Mouse (Mus musculus) myocyte (in vitro differentiated cells): ENCODE results near the gene Slc16a12. TPM values are rescaled to one million over a fixed set of nuclear protein-coding genes. Genes with fewer than 3 reads are reported as not detected.

Experiments used
- H3K27me3 ChIP-seq: one replicate; pipeline ENCODE4 v1.6.1; 2011; ENCODE audit not compliant: control insufficient read depth, insufficient read depth, insufficient read length
- H3K36me3 ChIP-seq: one replicate; pipeline ENCODE4 v1.6.1; 2011; ENCODE audit not compliant: control insufficient read depth, insufficient read depth
- H3K4me2 ChIP-seq: one replicate; pipeline ENCODE4 v1.6.1; 2011; ENCODE audit warnings: low read depth, control low read depth
- H3K4me3 ChIP-seq: one replicate; pipeline ENCODE4 v1.5.1; 2011; ENCODE audit warnings: mild to moderate bottlenecking, control low read depth, moderate library complexity
- H3K79me2 ChIP-seq: one replicate; pipeline ENCODE4 v1.6.1; 2011; ENCODE audit not compliant: control insufficient read depth, insufficient read depth
- H3ac ChIP-seq: one replicate; pipeline ENCODE4 v1.6.1; 2011; ENCODE audit not compliant: control insufficient read depth, insufficient read length
- CEBPB ChIP-seq: IDR thresholded peaks from 2 replicates; pipeline ENCODE4 v1.6.1; 2011; ENCODE audit warnings: mild to moderate bottlenecking, moderate library complexity; ENCODE audit not compliant: poor library complexity, insufficient read depth, severe bottlenecking
- E2F4 ChIP-seq: IDR thresholded peaks from one replicate; pipeline ENCODE4 v1.6.1; 2011; ENCODE audit warnings: mild to moderate bottlenecking, control low read depth, moderate library complexity; ENCODE audit not compliant: insufficient read depth
- MAX ChIP-seq: IDR thresholded peaks from one replicate; pipeline ENCODE4 v1.6.1; 2011; ENCODE audit warnings: low read depth, mild to moderate bottlenecking, control low read depth
- MYOD1 ChIP-seq, 3 experiments: IDR thresholded peaks; one replicate each; pipeline ENCODE4 v1.6.1; 2011; ENCODE audit warnings: control low read depth in 2 of 3, low read depth in 2 of 3, mild to moderate bottlenecking in 2 of 3, moderate library complexity in 1 of 3; ENCODE audit not compliant: insufficient read length in 2 of 3, control insufficient read depth in 1 of 3
- MYOG ChIP-seq, 3 experiments: IDR thresholded peaks; one replicate each; pipeline ENCODE4 v1.6.1; 2011; ENCODE audit warnings: control low read depth in 2 of 3, low read depth in 2 of 3, mild to moderate bottlenecking in 2 of 3; ENCODE audit not compliant: insufficient read length in 2 of 3, control insufficient read depth in 1 of 3, insufficient read depth in 1 of 3
- POLR2A ChIP-seq: IDR thresholded peaks from one replicate; pipeline ENCODE4 v1.6.1; 2011; ENCODE audit warnings: low read depth, mild to moderate bottlenecking, control low read depth, moderate library complexity; ENCODE audit not compliant: insufficient read length
- POLR2AphosphoS2 ChIP-seq: IDR thresholded peaks from one replicate; pipeline ENCODE4 v1.6.1; 2011; ENCODE audit warnings: low read depth, control low read depth; ENCODE audit not compliant: insufficient read length
- REST ChIP-seq: IDR thresholded peaks from one replicate; pipeline ENCODE4 v1.6.1; 2011; ENCODE audit warnings: mild to moderate bottlenecking, control low read depth, moderate library complexity; ENCODE audit not compliant: insufficient read depth, insufficient read length
- SRF ChIP-seq: IDR thresholded peaks from one replicate; pipeline ENCODE4 v1.6.1; 2011; ENCODE audit warnings: low read depth; ENCODE audit not compliant: control insufficient read depth, insufficient read length
- TCF12 ChIP-seq: IDR thresholded peaks from one replicate; pipeline ENCODE4 v1.6.1; 2011; ENCODE audit warnings: mild to moderate bottlenecking, control low read depth; ENCODE audit not compliant: poor library complexity, insufficient read depth, severe bottlenecking
- TCF3 ChIP-seq: IDR thresholded peaks from one replicate; pipeline ENCODE4 v1.6.1; 2011; ENCODE audit warnings: low read depth, control low read depth; ENCODE audit not compliant: insufficient read length
- USF1 ChIP-seq: IDR thresholded peaks from one replicate; pipeline ENCODE4 v1.6.1; 2011; ENCODE audit warnings: low read depth, mild to moderate bottlenecking, control low read depth, moderate library complexity
- polyA plus RNA-seq: library from polyadenylated mRNA; unstranded; fragments of >200 nt; fragmentation: generic; extraction: Trizol; gene quantifications from one replicate; pipeline ENCODE4 v1.2.1, GENCODE M21; 2012; ENCODE audit warnings: missing spikeins

The Slc16a12 gene
- polyA plus RNA-seq, 1 experiment = 0.04 TPM

DNA sequence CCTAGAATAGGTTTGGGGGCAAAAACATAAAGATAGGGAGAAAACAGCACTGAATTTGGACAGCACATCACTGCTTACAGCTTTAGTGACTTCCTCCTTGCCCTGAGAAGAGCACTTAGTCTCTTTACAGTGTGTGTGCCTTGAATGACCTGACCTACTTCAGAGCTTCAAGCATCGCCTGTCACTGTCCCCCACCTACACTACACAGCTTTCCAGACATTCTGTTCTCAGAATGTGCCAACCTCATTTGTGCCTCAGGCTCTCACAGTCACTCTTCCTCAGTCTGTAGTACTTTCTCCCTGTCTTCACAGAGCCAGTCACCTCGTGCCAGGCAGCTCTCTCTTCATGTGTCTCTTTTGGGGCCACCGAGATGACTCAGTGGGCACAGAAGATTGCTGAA lies 24.5 kb downstream of the Slc16a12 start:
- no peak overlapping the region for H3ac ChIP-seq
- H3K79me2 ChIP-seq = no peaks in the 10 kb centered on the region
- TF ChIP-seq USF1 (no peak), SRF (no peak), E2F4 (no peak), CEBPB (no peak), POLR2AphosphoS2 (no peak), MAX (no peak), TCF12 (no peak), MYOG (IDR thresholded peaks at IDR 0.05; ENCODE audit: control insufficient read depth in 1 of 3, insufficient read depth in 1 of 3, insufficient read length in 2 of 3, low read depth in 2 of 3) (no peak), MYOD1 (IDR thresholded peaks at IDR 0.05; ENCODE audit: control insufficient read depth in 1 of 3, insufficient read length in 2 of 3, low read depth in 2 of 3) (no peak), POLR2A (no peak)
- no peak overlapping the region for H3K4me3 ChIP-seq
- H3K36me3 ChIP-seq = no peaks in the 10 kb centered on the region
- no peaks in the 10 kb centered on the region for H3K27me3 ChIP-seq
- H3K4me2 ChIP-seq = no peak overlapping the region

DNA sequence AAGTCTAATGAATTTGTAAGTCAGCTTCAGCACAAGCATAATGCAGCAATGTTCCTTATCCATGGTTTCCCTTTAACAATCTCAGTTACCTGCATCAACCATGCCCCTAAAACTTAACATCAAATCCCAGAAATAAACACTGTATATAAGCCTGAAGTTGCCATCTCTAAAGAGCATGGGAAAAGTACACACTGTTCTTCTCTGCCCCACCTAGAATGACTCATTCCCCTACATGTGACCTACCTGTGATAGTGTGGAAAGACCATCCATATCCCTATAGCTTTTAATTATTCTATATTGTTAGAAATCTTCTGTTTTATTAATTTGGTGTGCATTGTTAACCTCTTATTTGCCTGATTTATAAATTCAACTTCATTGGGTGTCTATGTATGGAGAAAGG lies 27.0 kb downstream of the Slc16a12 start:
- H3ac ChIP-seq = no peak overlapping the region
- H3K4me2 ChIP-seq = no peak overlapping the region
- no peaks in the 10 kb centered on the region for H3K27me3 ChIP-seq
- H3K4me3 ChIP-seq = no peak overlapping the region
- H3K79me2 ChIP-seq = no peaks in the 10 kb centered on the region
- TF ChIP-seq MAX (no peak), TCF12 (no peak), REST (no peak), USF1 (no peak), POLR2A (no peak), MYOG (IDR thresholded peaks at IDR 0.05; ENCODE audit: control insufficient read depth in 1 of 3, insufficient read depth in 1 of 3, insufficient read length in 2 of 3, low read depth in 2 of 3) (no peak), TCF3 (no peak), MYOD1 (IDR thresholded peaks at IDR 0.05; ENCODE audit: control insufficient read depth in 1 of 3, insufficient read length in 2 of 3, low read depth in 2 of 3) (no peak), POLR2AphosphoS2 (no peak), E2F4 (no peak), CEBPB (no peak), SRF (no peak)
- H3K36me3 ChIP-seq = no peaks in the 10 kb centered on the region

DNA sequence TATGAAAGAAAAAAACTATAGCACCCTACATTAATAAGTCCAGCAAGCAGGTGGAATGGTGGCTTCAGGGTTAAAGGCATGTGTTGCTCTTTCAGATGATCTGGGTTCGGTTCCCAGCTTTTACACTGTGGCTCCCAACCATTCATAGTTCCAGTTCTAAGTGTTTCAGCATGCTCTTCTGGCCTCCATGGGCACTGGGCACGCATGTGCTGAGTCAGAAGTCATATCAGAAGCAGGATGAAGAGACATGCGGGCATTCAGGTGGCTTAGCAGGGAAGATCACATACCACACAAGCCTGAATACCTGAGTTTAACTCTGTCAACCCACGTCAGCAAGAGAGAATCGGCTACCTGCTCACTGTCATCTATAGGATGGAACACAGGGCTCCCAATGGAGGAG lies 28.1 kb downstream of the Slc16a12 start:
- TF ChIP-seq POLR2A (no peak), REST (no peak), MYOD1 (IDR thresholded peaks at IDR 0.05; ENCODE audit: control insufficient read depth in 1 of 3, insufficient read length in 2 of 3, low read depth in 2 of 3) (no peak), SRF (no peak), MAX (no peak), TCF12 (no peak), USF1 (no peak), POLR2AphosphoS2 (no peak), E2F4 (no peak), CEBPB (no peak), MYOG (IDR thresholded peaks at IDR 0.05; ENCODE audit: control insufficient read depth in 1 of 3, insufficient read depth in 1 of 3, insufficient read length in 2 of 3, low read depth in 2 of 3) (no peak)
- no peak overlapping the region for H3ac ChIP-seq
- H3K79me2 ChIP-seq = no peaks in the 10 kb centered on the region
- no peak overlapping the region for H3K4me3 ChIP-seq
- H3K36me3 ChIP-seq = no peaks in the 10 kb centered on the region
- no peak overlapping the region for H3K4me2 ChIP-seq
- H3K27me3 ChIP-seq = no peaks in the 10 kb centered on the region

DNA sequence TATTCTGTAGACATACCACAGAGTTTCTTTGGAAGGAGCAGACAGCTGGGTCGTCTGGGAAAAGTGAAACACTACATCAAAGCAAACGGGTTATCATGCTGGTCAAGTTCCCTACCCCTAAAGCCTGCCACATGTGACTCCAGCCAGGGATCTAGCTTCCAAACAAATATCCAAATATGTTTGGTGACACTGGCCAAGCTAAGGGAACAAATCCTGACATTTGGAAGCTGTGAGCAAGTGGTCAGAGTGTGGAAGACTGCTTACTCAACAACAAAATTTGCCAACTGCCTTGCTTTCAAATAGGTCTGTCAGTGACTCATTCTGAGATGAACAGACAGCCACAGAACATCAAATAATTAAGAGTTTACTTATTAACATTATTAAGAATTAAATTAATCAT lies 28.6 kb downstream of the Slc16a12 start:
- H3ac ChIP-seq = no peak overlapping the region
- no peak overlapping the region for H3K4me3 ChIP-seq
- H3K79me2 ChIP-seq = no peaks in the 10 kb centered on the region
- TF ChIP-seq SRF = no peak
- TF ChIP-seq E2F4 = no peak
- TF ChIP-seq CEBPB = no peak
- no peak for TF ChIP-seq POLR2AphosphoS2
- no peak for TF ChIP-seq MYOG (IDR thresholded peaks at IDR 0.05; ENCODE audit: control insufficient read depth in 1 of 3, insufficient read depth in 1 of 3, insufficient read length in 2 of 3, low read depth in 2 of 3)
- no peak for TF ChIP-seq MYOD1 (IDR thresholded peaks at IDR 0.05; ENCODE audit: control insufficient read depth in 1 of 3, insufficient read length in 2 of 3, low read depth in 2 of 3)
- no peak for TF ChIP-seq REST
- H3K27me3 ChIP-seq = no peaks in the 10 kb centered on the region
- H3K36me3 ChIP-seq = no peaks in the 10 kb centered on the region
- no peak overlapping the region for H3K4me2 ChIP-seq

DNA sequence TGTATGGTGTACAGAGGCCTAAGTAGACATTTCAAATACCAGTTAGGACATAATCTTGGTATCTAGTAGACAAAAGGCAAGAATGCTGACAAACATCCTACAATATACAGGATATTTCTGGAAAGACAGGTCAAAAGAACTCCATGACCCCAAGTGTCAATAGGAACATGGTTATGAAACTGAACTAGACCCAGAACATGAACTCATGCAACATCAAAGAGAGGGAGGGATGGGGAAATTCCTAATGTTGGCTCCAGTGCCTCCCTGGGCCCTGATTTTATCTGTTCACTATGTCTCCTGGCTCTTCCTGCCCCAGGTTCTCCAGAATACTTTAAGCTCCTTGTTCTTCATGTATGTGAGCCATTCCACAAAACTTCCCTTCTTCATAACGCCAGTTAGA lies 31.2 kb downstream of the Slc16a12 start:
- Histone ChIP-seq H3K36me3 (no peaks in the 10 kb centered on the region), H3K27me3 (no peaks in the 10 kb centered on the region), H3K4me3 (no peak overlapping the region), H3K79me2 (no peaks in the 10 kb centered on the region), H3ac (no peak overlapping the region), H3K4me2 (peak overlapping the region; percentile 24)
- no peak for TF ChIP-seq MYOG (IDR thresholded peaks at IDR 0.05; ENCODE audit: control insufficient read depth in 1 of 3, insufficient read depth in 1 of 3, insufficient read length in 2 of 3, low read depth in 2 of 3)
- TF ChIP-seq MYOD1 (IDR thresholded peaks at IDR 0.05; ENCODE audit: control insufficient read depth in 1 of 3, insufficient read length in 2 of 3, low read depth in 2 of 3) = no peak
- TF ChIP-seq CEBPB = 0 out of 2 replicates have a peak, but pooled peaks have one; percentile 24
